Mouse (Mus musculus) liver, embryonic 14.5 days (tissue): ENCODE measurements at regions not wholly inside any gene's neighbourhood (a gene's known extent, or its start where the extent isn't known, plus 50 kb on each side); places are given as distances from the start of the nearest gene placed in this dataset.

Experiments
- CTCF ChIP-seq: IDR thresholded peaks from 2 replicates; pipeline ENCODE4 v1.5.1; 2016; ENCODE audit warnings: antibody characterized with exemption, low read depth, control low read depth
- EP300 ChIP-seq: IDR thresholded peaks from 2 replicates; pipeline ENCODE4 v1.6.1; 2016; ENCODE audit warnings: antibody characterized with exemption, low read depth

- no peak for TF ChIP-seq CTCF
- TF ChIP-seq EP300 = no peak
Measured at GRCm38 (mm10) chr10:61025061-61025460, 64.1 kb upstream of the Pcbd1 start.
